Mouse (Mus musculus): ENCODE data around the gene Bex6.
"Not testable (repeated sequence)": the region's sequence is repeated elsewhere in the genome, so short reads cannot be mapped to it uniquely, and the experiment has no call there.

The Bex6 gene

DNA sequence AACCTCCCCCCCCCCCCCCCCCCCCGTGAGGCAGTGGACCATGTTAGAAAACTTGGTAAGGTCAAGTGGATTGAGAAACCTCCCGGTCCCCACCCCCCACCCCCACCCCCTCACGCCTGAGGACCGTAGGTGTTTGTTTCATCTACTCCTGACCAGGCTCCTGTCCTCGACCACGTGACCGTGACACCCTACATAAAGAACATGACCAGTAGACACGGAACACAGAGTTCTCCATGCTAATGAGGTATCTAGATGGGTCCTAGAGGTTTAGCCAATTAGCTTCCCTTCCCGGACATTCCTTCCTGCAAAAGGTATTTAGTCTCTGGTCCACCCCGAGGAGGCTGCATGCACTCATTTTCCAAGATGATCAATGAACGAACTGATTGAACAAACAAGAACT lies 6.2 kb upstream of the Bex6 start:
- in situ Hi-C loops (cut with MboI, MseI): no loop called here

DNA sequence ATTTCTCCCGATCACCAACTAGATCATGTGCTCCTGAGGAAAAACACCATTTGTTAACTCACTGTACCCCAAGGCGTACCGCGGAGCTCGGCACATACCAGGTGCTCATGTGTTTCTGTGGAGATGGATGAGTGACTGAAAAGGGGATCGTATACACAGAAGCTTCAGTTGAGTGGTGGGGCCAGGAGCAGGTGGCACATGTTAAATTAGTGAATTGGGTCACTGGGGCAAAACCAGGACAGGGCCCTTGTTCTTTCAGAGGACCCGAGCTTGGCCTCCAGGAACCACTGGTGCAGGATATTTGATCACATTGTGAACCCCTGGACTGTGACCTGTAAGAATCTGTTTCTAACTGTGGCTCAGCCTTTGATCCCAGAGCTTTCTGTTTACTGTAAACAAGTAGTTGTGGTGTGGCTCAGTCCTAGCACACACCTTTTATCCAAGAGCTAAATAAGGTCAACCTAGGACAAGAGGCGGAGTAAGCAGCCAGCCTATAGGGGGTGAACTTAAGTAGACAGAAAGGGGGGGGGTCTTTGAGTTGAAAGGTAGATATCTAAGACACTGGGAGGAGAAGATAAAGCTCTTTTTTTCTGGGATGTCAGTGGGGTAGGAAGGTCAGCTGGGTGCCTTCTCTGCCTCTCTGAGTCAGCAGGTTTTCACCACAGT lies 5.2 kb upstream of the Bex6 start:
- in situ Hi-C loops (cut with MboI, MseI): no loop called here

DNA sequence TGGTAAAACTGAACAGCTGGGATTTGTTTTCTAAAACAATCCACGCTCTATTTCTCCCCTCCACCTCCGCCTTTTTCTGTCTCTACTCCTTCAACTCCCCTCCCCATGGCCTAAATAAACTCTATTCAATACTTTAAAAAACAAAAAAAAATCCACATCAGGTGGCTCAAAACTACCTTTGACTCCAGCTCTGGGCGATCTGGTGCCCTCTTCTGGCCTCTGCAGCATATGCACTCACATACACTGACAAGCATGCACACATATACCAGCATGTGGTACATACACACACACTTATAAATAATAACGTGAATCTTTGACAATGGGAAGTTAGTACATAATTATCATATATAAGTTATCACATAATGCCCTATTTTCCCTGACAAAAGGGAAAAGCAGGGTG lies 4.6 kb upstream of the Bex6 start:
- in situ Hi-C loops (cut with MboI, MseI): no loop called here

DNA sequence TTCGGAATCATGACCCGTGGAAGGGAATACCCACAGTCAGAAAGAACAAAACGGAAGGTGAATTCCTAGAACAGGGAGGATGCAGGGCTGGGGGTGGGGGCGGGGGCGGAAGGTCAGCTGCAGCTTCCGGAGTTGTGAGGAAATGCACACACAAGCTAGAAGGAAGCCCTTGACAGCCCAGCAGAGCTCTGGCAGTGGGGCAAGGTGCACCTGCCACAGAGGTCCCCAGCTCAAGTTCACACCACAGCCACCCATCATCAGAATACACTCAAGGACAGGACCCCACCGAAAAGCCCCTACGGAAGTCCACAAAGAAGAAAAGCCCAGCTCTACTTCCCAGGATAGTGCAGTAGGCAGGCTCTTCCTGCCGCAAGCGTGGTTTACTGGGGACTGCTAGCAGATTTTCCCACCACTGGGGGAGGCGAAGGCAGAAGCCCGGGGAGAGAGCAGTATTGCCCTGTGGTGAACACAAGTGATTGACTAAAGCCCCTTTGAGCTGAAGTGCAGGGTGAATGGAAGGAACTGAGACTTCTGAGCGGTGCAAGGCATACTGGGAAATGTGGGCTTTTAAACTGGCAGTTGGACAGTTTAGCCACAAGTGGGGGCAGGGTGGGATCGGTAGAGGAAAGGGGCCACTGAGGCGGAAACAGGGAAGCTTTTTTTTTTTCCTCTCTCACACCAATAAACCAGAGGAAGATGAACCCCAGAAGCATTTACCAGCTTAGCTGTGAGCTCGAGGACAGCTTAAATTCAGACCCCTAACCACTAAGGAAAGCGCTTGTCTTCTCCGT lies 2.5 kb upstream of the Bex6 start:
- in situ Hi-C loops (cut with MboI, MseI): no loop called here

DNA sequence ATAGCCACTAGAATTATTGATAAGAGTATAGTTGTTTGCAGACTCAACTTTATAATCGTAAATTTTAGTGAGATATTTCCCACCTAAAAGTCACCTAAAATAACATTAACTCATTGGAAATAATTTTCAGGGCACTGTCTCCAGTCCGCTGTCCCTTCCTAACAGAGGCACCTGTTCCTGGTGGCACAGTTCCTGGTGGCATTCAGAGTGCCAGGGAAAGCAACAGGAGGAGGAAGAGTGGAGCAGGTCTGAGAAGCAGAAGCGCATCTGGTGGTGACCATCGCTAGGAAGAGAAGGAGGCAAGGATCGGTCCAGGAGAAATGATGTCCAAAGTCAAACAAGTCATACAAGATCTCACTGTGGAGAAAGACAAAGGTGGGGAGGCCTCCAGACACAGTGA lies 6.4 kb downstream of the Bex6 start:
- in situ Hi-C loops (cut with MboI, MseI): no loop called here

DNA sequence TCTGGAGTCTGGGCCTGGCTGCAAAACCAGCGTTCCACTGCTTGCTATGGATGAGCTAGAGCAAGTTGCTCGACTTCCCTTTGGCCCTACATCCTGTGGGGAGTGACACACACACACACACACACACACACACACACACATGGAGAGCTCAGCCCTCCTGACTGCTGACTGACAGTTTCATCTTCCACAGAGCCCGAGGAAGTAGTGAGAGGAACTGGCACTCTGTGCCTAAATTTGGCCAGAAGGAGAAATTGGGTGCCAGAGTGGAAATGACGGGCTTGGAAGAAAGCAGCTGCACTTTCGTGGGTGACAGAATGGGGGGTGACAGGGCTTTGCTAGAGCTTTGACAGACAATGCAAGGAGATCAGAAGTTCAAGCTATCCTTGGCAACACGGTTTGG lies 9.5 kb downstream of the Bex6 start:
- in situ Hi-C loops (cut with MboI, MseI): no loop called here

DNA sequence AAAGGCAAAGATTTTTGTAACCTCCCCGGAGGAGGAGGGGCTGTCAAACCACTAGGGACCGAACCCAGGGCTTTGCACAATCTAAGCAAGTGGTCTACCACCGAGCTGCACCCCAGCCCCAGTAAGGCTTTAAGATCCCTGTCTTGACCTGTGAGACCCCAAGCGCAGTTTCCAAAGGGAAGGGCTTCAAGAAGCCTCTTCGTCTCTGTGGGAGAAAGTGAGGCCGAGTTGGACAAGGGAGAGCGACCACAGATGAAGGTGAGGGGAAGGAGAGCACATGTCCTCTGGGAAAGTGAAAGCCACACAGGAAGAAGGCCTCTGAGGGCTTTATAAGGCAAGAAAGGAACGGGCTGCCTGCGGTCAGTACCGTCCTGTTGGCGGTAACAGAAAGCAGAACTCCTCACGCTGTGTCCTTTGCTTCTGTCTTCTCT lies 10.4 kb downstream of the Bex6 start:
- in situ Hi-C loops (cut with MboI, MseI): no loop called here

DNA sequence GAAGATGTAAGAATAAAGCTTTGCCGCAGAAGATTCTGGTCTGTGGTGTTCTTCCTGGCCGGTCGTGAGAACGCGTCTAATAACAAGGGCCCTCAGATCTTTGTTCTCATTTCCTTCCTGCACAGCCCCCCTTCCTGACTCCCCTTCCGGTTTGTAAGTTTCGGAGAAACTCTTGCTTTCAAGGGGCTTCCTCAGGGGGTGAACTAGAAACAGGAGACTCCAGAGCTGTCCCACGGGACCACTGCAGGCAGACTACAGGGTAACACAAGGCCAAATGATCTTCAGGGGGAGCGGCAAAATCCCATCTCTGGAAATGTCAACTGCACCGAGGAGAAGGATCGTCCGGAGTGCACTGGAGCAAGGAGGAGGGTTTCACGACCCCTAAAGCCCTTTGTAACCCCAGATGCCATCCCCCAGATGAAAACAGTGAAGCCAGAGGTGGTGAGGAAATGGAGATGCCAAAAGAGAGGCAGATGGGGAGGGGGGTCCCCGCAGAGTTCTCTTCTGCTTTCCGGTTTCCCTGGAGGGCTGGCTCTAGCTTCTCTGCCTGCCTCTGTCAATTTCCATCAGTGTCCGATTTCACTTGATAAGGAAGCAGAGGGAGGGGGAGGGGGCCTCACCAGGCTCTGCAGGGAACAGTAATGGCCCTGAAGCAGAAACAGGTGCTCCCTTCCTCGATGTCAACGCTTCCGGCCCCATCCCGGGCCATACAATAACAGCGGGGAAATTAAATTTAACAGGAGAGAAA lies 20.8 kb downstream of the Bex6 start:
- in situ Hi-C loops (cut with MboI, MseI): loop anchor here (5.0 kb wide), 1 partner anchor 88 kb away; no protein-coding TSS in a partner anchor

DNA sequence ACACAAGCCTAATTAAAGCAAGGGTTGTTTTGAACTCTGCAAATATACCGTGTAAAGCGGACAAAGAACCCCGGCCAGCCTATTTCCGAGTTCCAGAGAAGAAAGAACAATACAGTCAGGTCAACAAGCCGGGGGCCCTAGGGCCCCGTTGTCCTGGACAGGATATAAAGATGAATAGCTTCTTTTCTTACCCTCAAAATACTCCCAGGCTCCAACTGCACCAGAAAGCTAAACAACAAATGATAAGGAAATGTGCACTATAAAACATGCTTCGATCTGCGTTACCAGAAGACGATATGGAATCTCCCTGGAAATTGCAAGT lies 21.3 kb downstream of the Bex6 start:
- in situ Hi-C loops (cut with MboI, MseI): loop anchor here (5.0 kb wide), 1 partner anchor 89 kb away; no protein-coding TSS in a partner anchor

DNA sequence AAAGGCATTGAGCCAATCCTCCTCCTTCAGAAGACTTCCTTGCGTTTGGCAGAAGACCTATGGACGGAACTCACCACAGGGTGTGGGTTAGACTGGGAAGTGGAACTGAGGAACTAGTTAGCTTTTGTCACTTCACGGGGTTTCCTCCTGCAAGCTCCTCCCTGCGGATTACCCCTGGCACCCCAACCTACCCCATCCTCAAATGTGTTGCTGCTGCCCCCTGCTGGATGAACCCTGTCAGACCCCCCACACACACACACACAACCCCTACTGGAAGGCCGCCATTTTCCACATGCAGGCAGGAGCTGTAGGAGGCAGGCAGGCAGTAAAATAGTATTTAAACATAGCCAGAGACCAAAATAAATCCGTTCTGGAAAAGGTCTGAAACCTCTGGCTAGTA lies 23.1 kb downstream of the Bex6 start:
- in situ Hi-C loops (cut with MboI, MseI): loop anchor here (5.0 kb wide), 1 partner anchor 90 kb away; no protein-coding TSS in a partner anchor

DNA sequence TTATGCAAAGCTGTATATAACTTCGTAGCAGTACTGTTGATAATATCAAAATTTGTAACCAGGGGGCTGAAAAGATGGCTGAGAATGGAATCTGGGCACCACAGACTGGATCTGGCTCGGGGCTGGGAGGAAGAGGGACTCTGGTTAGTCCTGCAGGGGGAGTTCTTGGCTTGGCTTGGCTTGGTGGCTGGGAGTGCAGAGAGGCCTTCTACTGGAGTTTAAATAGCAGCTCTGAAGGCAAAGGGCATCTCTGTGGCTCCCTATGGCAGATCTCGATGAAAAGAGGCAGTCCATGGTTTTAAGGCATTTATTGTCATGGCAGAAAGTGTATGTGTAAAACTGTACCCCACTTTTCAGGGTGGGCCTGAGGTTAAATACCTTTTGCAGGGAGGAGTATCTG lies 25.3 kb downstream of the Bex6 start:
- in situ Hi-C loops (cut with MboI, MseI): loop anchor here (5.0 kb wide), 1 partner anchor 93 kb away; no protein-coding TSS in a partner anchor

DNA sequence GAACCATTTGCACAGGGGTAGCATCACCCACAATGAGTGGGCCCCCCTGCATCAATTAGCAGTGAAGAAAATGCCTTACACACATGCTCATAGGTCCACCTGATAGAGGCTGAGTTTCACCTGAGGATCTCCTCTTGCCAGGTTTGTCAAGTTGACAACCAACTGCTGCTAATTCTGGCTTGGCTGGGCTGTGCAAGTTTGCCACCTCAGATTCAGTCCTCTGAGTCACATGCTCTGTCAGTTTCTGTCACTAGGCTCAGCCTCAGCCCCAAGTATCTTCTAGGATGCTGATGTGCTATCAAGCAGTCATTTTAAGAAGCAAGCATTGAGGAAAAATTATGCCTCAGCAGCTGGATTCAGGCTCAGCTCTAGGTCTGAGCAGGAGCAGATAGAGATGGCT lies 34.5 kb downstream of the Bex6 start:
- in situ Hi-C loops (cut with MboI, MseI): no loop called here

DNA sequence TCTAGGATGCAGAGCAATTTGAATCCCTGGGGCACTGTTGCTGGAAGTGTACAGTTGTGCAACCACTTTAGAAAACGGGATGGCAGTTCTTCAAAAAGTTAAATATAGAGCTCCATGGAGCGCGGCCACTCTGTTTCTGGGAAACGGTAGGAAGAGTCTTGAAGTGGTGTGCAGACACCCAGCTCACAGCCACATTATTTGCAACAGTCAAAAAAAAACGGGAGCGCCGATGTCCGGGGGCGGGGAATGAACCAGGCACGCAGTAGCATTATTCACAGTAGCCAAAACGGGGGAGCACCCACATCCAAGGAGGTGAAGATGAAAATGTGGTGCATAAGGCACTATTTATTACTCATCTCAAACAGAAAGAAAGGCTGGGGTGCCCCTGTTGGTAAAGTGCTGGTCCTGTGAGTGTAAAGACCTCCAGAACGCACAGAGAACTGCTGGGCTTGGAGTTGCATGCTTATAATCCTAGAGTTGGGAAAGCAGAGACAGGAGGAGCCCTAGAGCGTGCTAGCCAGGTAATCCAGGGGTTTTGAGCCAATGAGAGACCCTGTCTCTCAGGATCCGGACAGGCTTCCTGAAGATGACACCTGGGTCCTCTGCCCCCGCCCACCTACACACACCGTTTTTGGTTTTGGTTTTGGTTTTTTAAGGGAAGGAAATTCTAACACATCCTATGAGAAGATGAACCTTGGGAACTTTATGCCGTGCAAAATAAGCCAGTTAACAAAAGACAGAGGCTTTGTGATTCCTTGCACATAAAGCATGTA lies 35.4 kb downstream of the Bex6 start:
- in situ Hi-C loops (cut with MboI, MseI): no loop called here

DNA sequence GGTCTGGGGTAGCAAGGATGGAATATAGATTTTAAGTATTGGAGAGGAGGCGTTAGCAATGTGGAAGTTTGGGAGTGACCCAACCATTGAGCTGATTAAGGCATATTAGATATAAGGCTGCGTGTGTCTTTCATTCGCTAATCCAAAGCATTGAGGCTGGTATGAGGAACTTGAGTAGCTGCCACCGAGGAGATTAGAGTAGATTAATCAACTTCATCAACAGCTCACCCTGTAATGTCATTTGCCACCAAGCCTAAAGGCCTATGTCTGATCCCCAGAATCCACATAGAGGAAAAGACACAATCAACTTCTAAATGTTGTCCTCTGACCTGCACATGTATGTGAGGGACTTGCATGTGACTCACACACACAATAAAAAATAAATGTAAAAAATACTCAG lies 42.2 kb downstream of the Bex6 start:
- in situ Hi-C loops (cut with MboI, MseI): no loop called here

DNA sequence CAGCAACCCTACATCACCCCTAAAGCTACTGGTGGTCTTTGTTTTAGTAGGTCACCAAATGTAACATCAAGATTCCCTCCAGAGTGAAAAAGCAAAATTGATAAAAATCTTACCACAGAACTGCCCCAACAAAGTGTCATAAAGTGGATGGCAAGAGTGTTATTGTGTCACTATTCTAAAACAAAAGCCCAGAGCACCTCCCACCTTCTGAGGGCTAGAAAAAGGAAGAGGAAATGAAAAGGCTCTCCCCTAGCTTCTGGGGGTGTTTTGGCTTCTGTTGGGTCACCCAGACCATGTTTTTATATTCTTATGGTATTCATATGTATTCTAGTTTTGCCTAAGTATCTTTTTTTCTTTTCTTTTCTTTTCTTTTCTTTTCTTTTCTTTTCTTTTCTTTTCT lies 42.8 kb downstream of the Bex6 start:
- in situ Hi-C loops (cut with MboI, MseI): no loop called here

DNA sequence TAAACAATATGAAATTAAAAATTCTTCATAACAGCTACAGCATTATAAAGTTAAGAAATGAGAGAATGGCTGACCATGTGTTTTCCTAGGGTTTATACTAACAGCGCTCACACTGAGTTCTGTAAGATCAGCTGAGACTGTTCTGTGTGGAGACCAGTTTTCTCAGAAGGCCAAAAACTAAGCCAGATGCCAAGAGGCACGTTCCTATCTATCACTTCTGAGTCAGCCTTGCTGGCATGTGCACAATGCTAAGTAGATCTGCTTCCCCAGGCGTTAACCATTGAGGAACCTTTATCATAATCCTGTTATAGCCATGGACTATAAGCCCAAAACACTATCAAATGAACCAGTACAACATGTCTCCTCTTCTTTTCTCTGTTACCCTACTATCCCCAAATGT lies 52.4 kb downstream of the Bex6 start:
- in situ Hi-C loops (cut with MboI, MseI): not testable (repeated sequence)
